Mouse (Mus musculus) liver, embryonic 16.5 days (tissue): ENCODE measurements around the gene Gsap. TPM values are rescaled to one million over a fixed set of nuclear protein-coding genes. Genes with fewer than 3 reads are reported as not detected.

Experiments
- ATAC-seq: fragments of 200-750 bp; cut with Nextera tagmentation; 2 replicates; pipeline ENCODE4 v1.8.0; 2017; ENCODE audit warnings: low read depth, mild to moderate bottlenecking, moderate number of reproducible peaks, moderate library complexity
- H3K27ac ChIP-seq: fragments of 300-500 bp; sonication (generic); 2 replicates; pipeline ENCODE4 v1.5.1; 2014; ENCODE audit warnings: mild to moderate bottlenecking, low read length
- H3K27me3 ChIP-seq: fragments of 300-500 bp; sonication (generic); 2 replicates; pipeline ENCODE4 v1.6.1; 2014; ENCODE audit warnings: low read depth, low read length, mixed read lengths; ENCODE audit not compliant: control insufficient read depth, insufficient read depth
- H3K36me3 ChIP-seq: fragments of 300-500 bp; sonication (generic); 2 replicates; pipeline ENCODE4 v1.6.1; 2014; ENCODE audit warnings: mild to moderate bottlenecking; ENCODE audit not compliant: control insufficient read depth, insufficient read depth
- H3K4me1 ChIP-seq: fragments of 300-500 bp; sonication (generic); 2 replicates; pipeline ENCODE4 v1.6.1; 2014; ENCODE audit warnings: low read depth, low read length, mixed read lengths; ENCODE audit not compliant: control insufficient read depth
- H3K4me2 ChIP-seq: fragments of 300-500 bp; sonication (generic); 2 replicates; pipeline ENCODE4 v1.6.1; 2014; ENCODE audit warnings: low read depth, low read length, mixed read lengths
- H3K4me3 ChIP-seq: fragments of 300-500 bp; sonication (generic); 2 replicates; pipeline ENCODE4 v1.5.1; 2014; ENCODE audit warnings: low read depth, mild to moderate bottlenecking, low read length
- H3K9ac ChIP-seq: fragments of 300-500 bp; sonication (generic); 2 replicates; pipeline ENCODE4 v1.6.1; 2014; ENCODE audit warnings: low read depth, low read length
- H3K9me3 ChIP-seq: fragments of 300-500 bp; sonication (generic); replicated peaks from 2 replicates; pipeline ENCODE4 v1.6.1; 2016; ENCODE audit warnings: low read length; ENCODE audit not compliant: control insufficient read depth
- WGBS: fragments of 180-500 bp; shearing (Covaris S2); extraction: QIAGEN DNeasy Blood & Tissue Kit; methylation state at CpG from one replicate; pipeline ENCODE4 v1.1.7; 2014; ENCODE audit not compliant: insufficient replicate concordance; 5-methylcytosine and 5-hydroxymethylcytosine counted together
- polyA plus RNA-seq: library from polyadenylated mRNA; unstranded; fragments of >200 nt; fragmentation: Nextera tagmentation; extraction: Ambion mirVana; gene quantifications from 2 replicates; pipeline ENCODE4 v1.2.1, GENCODE M21; 2015

Gsap gene
- polyA plus RNA-seq, 1 experiment from 2014 or later, result 2.5 TPM

GRCm38 (mm10) chr5:21153672-21154071 is 32.4 kb upstream of the Gsap start:
- no peak overlapping the region for H3K4me2 ChIP-seq
- H3K36me3 ChIP-seq, result no peaks in the 10 kb centered on the region
- H3K4me1 ChIP-seq, result no peaks in the 10 kb centered on the region
- H3K27me3 ChIP-seq, result no peaks in the 10 kb centered on the region
- no peak overlapping the region for H3K4me3 ChIP-seq
- H3K9me3 ChIP-seq, result no peaks in the 10 kb centered on the region
- WGBS, result 70% methylated on average over 1 of the region's 1 CpGs
- H3K9ac ChIP-seq, result no peak overlapping the region
- H3K27ac ChIP-seq, result no peak overlapping the region
- no peak for ATAC-seq

- H3K27me3 ChIP-seq, result no peaks in the 10 kb centered on the region
- no peaks in the 10 kb centered on the region for H3K9me3 ChIP-seq
- H3K4me3 ChIP-seq, result no peak overlapping the region
- H3K9ac ChIP-seq, result no peak overlapping the region
- ATAC-seq, result no peak
- H3K4me2 ChIP-seq, result no peak overlapping the region
- no peak overlapping the region for H3K27ac ChIP-seq
- H3K4me1 ChIP-seq, result no peaks in the 10 kb centered on the region; the same call in 1 of the 2 replicates
- no peaks in the 10 kb centered on the region for H3K36me3 ChIP-seq
- 76% methylated on average over 3 of the region's 3 CpGs for WGBS
These were observed 29.3 kb upstream of the Gsap start for GRCm38 (mm10) chr5:21156770-21157169.

DNA sequence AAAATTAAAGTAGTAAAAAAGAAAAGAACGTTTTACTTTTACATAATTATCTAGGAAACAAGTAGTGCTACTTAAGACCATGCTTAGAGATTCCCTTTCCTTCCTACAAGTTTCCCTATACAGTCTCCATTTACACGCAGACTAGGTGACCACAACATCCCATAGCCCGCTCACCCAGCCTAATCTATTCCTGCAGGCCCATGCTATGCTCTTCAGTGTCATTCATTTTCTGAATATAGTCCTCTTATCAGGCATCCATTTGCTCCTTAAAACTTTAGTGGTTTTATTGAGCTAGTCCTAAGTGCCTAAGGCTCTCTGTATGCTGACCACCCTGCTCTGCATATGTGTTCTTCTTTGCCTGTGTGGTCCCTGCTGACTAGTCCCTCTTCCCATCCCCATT is 26.5 kb upstream of the Gsap start:
- Histone ChIP-seq H3K27ac (no peak overlapping the region), H3K4me2 (no peak overlapping the region), H3K27me3 (no peaks in the 10 kb centered on the region), H3K4me1 (no peaks in the 10 kb centered on the region; the same call in 1 of the 2 replicates), H3K9me3 (no peaks in the 10 kb centered on the region), H3K36me3 (no peaks in the 10 kb centered on the region), H3K9ac (no peak overlapping the region), H3K4me3 (no peak overlapping the region)
- ATAC-seq, result 0 out of 2 replicates have a peak, but pooled peaks have one; percentile 13
- 21% methylated on average over 3 of the region's 3 CpGs for WGBS

DNA sequence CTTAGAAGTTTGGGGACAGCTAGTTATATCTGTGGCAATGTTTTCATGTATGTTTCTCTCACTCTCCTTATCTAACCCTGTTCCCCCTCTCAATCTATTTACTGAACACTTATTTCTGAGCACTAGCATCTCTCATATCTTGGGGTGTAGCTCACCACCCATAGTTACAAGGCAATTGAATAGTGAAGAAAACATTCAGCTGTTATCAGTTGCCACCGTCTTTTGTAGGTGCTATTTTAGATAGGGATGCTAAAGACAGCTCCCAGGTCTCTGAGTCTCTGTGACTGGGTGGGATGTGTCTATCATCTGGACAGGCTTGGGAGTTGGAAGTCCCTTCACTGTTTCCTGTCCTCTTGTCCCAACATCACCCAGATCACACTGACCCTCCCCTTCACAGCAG is 25.3 kb upstream of the Gsap start:
- Histone ChIP-seq H3K4me3 (no peak overlapping the region), H3K9ac (no peak overlapping the region), H3K27ac (no peak overlapping the region), H3K27me3 (no peaks in the 10 kb centered on the region), H3K36me3 (no peaks in the 10 kb centered on the region), H3K4me2 (no peak overlapping the region), H3K9me3 (no peaks in the 10 kb centered on the region), H3K4me1 (no peaks in the 10 kb centered on the region; the same call in 1 of the 2 replicates)
- ATAC-seq, result peak; percentile 56; the same call in 1 of the 2 replicates
- 24% methylated on average over 1 of the region's 1 CpGs for WGBS

- H3K27me3 ChIP-seq, result no peaks in the 10 kb centered on the region
- no peak overlapping the region for H3K27ac ChIP-seq
- no peaks in the 10 kb centered on the region for H3K36me3 ChIP-seq
- no peaks in the 10 kb centered on the region; the same call in 1 of the 2 replicates for H3K4me1 ChIP-seq
- no peaks in the 10 kb centered on the region for H3K9me3 ChIP-seq
- H3K4me3 ChIP-seq, result no peak overlapping the region
- no peak overlapping the region for H3K4me2 ChIP-seq
- no peak overlapping the region for H3K9ac ChIP-seq
- ATAC-seq, result no peak
- whole genome bisulfite sequencing, result 58% methylated on average over 3 of the region's 3 CpGs
These were observed 22.6 kb upstream of the Gsap start for GRCm38 (mm10) chr5:21163421-21163820.

DNA sequence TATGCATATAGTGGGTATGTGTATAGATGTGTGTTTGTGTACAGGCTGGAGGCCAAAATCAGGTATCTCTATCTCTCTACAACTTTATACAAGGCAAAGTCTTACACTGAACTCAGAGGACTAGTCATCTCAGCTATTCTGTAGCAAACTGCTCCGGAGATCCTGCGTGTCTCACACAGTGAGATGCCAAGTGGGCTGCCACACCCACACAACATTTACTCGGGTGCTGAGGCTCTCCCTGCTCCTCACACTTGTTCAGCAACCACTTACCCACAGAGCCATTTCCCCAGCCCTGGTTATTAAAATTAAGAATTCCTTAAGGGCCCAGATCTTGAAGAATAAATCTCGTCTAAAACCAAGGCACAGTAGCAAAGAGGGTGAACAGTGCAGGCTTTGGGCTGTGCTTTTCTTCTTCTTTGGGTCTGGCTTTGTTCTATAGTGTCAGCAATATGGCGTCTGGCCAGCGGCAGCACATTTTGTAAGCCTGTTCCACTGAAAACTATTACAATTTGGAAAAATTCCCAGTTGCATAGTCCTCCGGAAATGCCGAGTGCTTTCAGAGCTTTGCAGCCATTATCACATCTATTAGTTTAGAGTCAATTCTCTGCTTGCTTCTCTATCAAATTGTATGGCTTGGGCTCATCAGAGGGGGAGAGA is 17.2 kb upstream of the Gsap start:
- no peaks in the 10 kb centered on the region for H3K4me1 ChIP-seq
- 63% methylated on average over 8 of the region's 8 CpGs for WGBS
- no peaks in the 10 kb centered on the region for H3K36me3 ChIP-seq
- ATAC-seq, result no peak
- no peak overlapping the region for H3K4me3 ChIP-seq
- no peaks in the 10 kb centered on the region for H3K9me3 ChIP-seq
- H3K9ac ChIP-seq, result no peak overlapping the region
- no peaks in the 10 kb centered on the region for H3K27me3 ChIP-seq
- no peak overlapping the region for H3K27ac ChIP-seq
- no peak overlapping the region for H3K4me2 ChIP-seq

GRCm38 (mm10) chr5:21169346-21169745 is 16.7 kb upstream of the Gsap start:
- 59% methylated on average over 3 of the region's 3 CpGs for WGBS
- no peak overlapping the region for H3K4me3 ChIP-seq
- no peaks in the 10 kb centered on the region for H3K27me3 ChIP-seq
- no peaks in the 10 kb centered on the region for H3K9me3 ChIP-seq
- H3K4me2 ChIP-seq, result no peak overlapping the region
- H3K27ac ChIP-seq, result no peak overlapping the region
- no peaks in the 10 kb centered on the region for H3K4me1 ChIP-seq
- H3K36me3 ChIP-seq, result no peaks in the 10 kb centered on the region
- ATAC-seq, result no peak
- no peak overlapping the region for H3K9ac ChIP-seq

- no peak overlapping the region for H3K9ac ChIP-seq
- no peak overlapping the region for H3K4me2 ChIP-seq
- no peaks in the 10 kb centered on the region for H3K4me1 ChIP-seq
- ATAC-seq, result no peak
- no peaks in the 10 kb centered on the region for H3K36me3 ChIP-seq
- no peak overlapping the region for H3K27ac ChIP-seq
- H3K9me3 ChIP-seq, result no peaks in the 10 kb centered on the region
- H3K4me3 ChIP-seq, result no peak overlapping the region
- 64% methylated on average over 1 of the region's 1 CpGs for WGBS
- no peaks in the 10 kb centered on the region for H3K27me3 ChIP-seq
These were observed 16.2 kb upstream of the Gsap start for GRCm38 (mm10) chr5:21169877-21170276.

- H3K4me3 ChIP-seq, result no peak overlapping the region
- no peak overlapping the region for H3K4me2 ChIP-seq
- H3K9me3 ChIP-seq, result no peaks in the 10 kb centered on the region
- no peaks in the 10 kb centered on the region for H3K27me3 ChIP-seq
- no peak overlapping the region for H3K9ac ChIP-seq
- H3K27ac ChIP-seq, result no peak overlapping the region
- H3K36me3 ChIP-seq, result no peaks in the 10 kb centered on the region
- H3K4me1 ChIP-seq, result no peaks in the 10 kb centered on the region
- 38% methylated on average over 4 of the region's 4 CpGs for WGBS
- no peak for ATAC-seq
These were observed 15.6 kb upstream of the Gsap start for GRCm38 (mm10) chr5:21170440-21170839.
